Mouse (Mus musculus) frontal cortex, adult 2 months (tissue): Measurements from ENCODE around the gene Leprot. TPM values are rescaled to one million over a fixed set of nuclear protein-coding genes. Genes with fewer than 3 reads are reported as not detected.

Experiments
- DNase-seq, 2 experiments: peaks; one replicate each; pipeline ENCODE4 v3.0.0; 2022; ENCODE audit warnings: low spot score in 1 of 2; ENCODE audit errors: extremely low spot score in 1 of 2
- polyA plus RNA-seq: library from polyadenylated mRNA; depleted of rRNA; stranded (reverse); fragments of >200 nt; gene quantifications from 2 replicates; pipeline ENCODE4 v1.2.3, GENCODE M21; 2012; rRNA removed

Gene Leprot
- polyA plus RNA-seq = 38.8 and 39.0 TPM in 2 replicates

DNA sequence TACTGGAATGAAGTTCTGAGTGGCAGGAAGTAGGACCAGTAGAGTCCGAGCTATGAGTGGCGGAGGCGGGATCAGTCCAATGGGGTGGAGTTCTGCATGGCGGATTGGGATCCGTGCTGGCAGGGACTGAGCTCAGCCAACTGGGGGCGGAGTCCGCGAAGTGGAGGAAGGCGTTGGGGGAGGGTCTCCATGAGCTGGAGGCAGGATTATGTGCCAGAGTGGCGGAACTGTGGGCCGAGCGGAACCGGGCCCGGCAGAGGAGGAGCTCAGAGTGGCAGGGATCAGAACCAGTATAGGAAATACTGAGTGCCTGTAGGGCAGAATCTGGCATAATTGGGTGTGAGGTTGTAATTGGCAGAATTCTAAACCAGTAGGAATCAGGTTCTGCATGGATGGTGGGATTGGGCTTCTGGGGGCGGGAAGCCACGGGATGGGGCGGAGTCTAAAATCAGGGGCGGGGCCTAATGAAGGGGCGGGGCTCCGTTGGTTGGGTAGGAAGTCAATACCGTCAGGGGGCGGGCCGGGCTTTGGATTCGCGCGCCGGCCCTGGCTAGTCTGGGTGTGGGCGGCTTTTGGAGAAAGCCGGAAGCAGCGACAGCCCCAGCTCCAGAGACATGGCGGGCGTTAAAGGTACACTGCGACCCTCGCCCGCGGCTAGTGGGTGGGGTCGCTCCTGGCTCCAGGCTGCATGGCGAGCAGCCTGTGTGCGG lies at the start of gene Leprot:
Leprot (plus strand) TSS at position 523 of the 710 bp plus-strand sequence.
- DNase-seq = peak; percentile 100

DNA sequence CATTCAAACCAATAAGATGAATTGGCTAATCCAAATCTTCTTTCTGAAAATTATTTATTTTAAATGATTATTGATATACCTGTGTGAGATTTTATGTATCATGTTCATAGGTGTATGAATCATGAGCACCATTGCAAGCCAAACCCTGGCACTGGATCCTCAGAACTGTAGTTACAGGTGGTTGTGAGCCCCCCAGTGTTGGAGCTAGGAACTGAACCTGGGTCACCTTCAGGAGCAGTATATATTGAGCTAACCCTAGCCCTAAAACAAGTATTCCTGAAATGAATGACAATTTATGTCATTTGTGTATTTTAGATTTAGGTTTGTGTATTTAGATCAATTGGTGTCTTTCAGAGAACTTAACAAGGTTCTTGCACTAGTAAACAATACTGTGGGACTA lies 45.8 kb upstream of the Leprot start:
- DNase-seq = no peak

DNA sequence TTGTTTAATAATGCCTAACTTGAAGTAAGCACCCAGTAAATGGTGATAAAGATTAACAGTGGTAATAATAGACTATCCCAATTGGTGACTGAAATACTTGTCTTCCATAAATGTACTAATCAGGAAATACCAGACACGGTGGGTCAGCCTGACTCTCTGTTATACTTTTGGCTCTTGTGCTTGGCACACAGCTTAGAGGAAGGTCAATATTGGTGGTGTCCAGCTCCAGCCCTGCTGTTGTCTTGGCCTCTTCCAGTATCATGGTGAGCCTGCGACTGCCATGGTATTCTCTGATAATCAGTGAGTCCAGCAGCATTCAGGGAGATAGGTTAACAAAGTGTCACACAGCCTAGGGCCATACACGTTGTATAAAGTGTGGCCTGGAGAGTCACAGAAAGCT lies 43.9 kb upstream of the Leprot start:
- no peak for DNase-seq

DNA sequence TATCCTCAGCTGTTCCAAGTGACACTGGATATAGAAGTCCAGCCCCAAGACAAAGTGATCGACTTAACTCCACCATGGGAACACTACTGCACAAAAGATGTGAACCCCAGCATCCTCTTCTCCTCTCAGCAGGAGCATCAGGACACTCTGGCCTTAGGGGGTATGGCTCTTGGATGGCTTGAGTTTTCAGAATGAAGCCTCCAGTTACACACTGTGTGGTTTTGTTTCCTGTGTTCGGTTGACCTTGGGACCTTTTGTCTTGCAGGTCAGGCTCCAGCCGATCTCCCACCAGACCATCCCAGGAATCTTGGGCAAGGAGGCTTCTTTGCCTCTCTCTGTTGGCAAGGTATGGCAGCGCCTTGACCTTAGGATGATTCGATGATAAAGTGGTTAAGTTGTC lies 31.0 kb upstream of the Leprot start:
- no peak for DNase-seq

DNA sequence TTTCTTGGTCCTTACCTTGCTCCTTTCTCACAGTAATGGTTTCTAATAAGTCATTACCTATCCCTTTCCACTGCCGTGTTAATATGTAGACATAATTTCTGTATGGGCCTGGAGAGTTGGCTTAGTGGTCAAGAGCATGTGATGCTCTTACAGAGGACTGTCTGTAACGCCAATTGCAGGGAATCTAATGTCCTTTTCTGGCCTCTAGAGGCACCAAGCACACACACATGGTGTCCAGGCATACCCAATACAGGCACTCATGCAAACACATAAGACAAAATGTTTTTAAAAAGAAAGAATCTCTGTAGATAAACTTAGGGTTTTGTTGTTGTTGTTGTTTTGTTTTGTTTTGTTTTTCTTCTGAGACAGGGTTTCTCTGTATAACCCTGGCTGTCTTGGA lies 29.8 kb upstream of the Leprot start:
- DNase-seq = no peak

DNA sequence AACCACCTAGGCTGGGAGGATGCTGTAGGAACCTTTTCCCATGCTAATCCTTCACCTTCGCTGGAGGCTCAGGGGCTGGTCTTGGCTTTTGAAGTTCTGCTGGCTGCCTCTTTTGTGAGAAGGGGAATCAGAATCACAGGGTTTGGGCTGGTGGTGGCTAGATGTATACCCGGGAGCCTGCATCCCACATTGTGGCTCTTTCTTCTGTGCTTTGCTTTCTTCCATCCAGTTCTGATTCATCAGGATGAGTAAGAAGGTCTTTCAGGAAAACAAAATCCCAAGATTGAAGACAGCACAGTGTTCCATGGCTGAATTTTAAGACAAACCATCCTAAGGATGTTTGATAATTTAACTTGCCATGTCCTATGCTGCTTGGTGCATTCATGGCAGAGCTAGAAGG lies 27.3 kb upstream of the Leprot start:
- peak in 1 of 2 experiments; percentile 29 for DNase-seq

DNA sequence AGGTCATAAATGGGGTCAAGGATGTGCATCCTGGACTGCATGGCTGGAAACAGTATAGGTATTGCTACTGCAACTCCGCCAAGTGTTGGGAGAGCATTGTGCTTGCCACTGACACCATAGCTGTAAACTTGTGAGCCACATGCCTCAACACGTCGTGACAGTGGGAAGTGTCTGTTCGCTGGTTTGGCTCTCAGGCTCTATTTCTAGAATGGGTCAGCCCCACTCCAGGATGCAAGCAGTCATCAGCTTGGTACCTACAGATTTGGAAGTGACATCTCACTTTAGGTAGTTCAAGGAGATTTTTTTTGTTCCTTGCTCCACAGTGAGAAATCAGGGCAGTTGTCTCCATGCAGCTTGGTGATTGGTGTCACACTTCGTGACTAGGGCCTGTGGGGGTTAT lies 26.3 kb upstream of the Leprot start:
- peak in 1 of 2 experiments; percentile 34 for DNase-seq

DNA sequence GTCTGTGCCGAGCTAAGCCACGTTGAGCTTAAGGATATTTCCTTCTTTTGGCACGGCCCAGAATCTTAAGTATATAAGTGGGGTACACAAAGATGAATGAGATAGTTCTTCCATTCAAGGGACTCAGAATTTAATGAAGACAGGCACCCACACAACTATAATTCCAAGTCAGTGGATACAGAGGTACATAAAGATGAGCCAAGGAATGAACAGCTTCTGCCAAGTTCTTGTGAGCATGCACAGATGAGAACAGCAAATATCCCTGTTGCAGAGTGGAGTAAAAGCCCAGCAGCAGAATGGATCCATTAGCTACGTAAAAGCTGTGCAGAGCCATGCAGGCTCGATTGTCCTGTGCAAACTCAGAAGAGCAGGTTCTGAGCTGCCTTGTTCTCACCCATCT lies 22.2 kb upstream of the Leprot start:
- DNase-seq = no peak

DNA sequence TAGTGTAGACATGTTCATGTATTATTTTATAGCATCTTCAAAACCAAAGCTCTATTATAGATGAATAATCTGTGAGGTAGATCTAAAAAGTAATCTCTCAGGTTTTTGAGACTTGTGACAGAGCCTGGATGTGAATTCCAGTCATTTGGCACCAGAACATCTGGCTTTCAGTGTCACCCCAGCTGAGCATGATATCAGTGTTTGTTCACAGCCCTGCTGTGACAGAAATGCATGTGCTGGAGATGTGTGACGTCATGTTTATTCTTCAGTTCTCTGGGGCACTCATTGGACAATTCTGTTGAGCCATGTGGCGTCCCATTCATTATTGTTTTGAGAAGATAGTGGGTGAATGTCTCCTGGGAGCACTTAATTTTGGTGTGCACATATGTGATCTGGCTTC lies 11.9 kb upstream of the Leprot start:
- DNase-seq = no peak

DNA sequence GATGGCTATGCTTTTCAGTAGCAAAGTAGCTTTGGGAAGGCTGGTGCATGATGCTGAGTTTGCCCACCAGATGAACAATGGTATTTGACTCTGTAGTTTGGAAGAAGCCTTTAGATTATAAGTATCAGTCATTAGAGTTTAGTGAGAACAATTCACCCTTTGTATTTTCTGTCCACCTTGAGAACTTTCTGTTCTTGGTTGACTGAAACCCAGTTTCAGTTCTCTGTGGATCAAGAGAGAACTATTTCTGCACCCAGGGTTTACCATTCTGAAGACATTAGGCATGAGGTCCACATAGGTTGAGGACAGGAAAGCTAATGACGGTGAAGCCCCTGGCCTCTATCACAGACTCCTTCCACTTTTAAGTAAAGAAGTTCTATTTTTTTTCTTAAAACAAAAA lies 10.0 kb upstream of the Leprot start:
- DNase-seq = no peak

DNA sequence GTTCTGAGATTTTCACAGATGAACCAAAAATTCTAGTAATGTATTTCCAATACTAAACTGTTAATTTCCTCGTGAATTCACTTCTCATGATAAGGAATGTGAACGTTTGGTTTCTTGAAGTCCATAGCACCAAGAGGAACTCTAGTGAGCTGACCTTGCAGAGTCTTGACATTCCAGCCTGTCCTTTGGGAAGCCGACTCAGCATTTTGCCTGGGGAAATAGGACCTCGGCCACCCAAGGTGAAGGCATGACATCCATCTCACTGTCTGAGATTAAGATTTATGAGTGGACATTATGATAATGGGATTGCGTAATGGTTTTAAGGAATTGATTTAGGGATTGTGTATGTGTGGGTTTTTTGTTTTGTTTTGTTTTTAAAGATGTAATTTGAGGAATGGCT lies 6.9 kb upstream of the Leprot start:
- no peak for DNase-seq

DNA sequence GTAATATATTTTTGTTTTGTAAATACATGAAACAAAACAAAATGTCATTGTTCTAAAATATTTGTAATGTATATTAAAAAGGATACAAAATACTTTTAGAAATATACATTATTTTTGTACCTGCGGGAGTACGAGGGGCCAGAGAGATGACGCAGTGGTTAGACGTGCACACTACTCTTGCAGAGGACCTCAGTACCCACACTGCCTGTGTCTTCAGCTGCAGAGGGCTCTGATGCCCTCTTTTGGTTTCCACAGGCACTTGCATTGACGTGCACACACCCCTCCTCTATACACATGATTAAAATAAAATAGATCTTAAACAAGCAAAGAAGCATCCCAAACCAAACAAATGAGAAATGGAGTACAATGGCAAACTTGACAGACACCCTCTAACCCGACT lies 4.8 kb upstream of the Leprot start:
- DNase-seq = no peak

DNA sequence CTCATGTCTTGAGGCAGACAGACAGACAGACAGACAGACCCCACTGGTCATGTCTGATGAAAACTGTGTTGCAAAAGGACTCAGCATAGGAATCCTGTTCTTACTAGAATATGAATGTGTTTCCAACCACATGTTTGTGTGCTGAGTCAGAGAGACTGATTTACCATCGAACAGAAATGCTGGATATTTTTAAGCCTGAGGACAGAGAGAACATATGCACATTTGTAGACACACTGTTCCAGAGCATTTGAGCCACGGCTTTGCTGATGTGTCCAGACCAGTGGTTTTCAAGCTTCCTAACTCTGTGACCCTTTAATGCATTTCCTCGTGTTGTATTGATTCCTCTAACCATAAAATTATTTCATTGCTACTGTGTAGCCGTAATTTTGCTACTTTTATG lies 4.3 kb upstream of the Leprot start:
- DNase-seq = peak; percentile 44 to 60

DNA sequence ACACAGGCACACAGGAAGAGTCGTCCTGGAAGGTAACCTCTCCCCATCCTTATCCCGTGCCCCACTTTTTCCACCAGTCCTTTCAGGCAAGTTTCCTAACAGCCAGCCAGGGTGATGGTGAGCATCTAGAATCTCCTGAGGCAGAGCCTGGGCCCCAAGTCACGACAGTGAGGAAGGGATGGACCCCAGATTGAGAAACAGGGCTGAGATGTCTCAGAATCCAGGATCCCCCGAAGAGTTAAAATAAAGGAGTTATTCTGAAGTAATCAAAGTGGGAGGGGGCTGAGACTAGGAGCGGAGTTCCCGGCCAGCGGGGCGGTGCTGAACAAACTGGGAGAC lies 692 bp upstream of the Leprot start:
- no peak for DNase-seq

DNA sequence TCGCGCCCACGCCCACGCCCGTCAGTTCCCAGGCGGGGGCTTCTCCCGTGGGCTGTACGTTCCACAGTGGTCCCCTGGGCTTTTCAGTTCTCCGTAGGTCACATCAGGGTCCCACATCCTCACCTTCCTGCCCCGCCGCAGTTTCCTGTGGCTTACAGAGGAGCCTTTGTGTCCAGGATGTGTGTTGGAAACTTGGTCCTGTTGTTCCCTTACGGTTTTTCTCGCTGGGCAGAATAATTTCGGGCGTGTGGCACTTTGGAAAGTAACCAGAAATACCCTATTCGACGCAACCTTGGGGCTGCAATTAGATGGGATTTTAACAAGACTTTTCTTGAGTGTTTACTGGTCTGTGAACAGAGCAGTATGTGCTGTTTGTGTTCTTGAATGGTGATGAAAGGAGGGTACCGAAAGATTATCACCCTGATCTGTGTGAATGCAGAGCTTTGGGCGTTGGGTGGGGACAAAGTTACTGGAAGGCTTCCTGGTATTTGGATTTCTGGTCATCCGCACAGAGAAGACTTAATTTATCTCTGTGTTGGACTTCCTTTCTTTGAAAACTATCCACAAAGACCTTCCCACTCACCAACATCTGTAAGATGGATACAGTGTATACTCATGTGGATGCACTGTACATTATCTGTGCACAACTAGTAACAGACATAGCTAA lies 591 bp downstream of the Leprot start:
- no peak for DNase-seq

DNA sequence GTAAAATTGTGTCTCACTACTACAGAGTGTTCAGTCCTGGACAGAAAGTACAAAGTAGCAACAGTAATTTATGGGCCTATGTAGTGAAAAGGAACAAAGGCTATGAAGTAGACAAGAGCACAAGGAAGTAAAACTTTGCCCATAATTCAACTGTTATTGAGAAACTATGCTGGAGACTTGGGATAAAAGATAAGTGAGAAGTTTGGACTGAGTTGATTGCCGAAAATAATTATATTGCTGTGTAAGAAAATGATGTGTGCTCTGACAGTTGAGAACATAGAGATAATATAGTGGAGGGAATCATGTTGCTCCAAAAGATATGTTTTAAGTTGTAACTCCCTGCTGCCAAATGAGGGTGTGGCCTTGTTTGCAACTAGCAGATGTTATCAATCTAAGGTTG lies 1.2 kb downstream of the Leprot start:
- DNase-seq = no peak

DNA sequence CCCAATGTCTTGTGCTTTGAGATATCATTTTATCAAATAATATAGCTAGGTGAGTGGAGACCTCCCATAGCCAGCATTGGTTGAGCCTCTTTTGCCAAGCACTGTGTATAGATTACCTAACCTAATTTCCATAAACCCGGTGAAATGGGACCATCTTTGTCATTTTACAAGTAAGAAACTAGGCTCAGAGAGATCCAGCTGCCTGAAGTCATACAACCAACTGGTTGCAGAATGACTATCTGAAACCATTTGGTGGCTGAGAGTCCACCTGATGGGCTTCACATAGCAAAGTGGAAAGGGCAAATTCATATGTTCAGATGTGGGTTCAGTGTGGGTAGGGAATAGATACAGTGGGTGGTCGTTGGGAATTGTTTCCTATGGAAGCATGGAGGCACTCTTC lies 3.4 kb downstream of the Leprot start:
- DNase-seq = no peak

DNA sequence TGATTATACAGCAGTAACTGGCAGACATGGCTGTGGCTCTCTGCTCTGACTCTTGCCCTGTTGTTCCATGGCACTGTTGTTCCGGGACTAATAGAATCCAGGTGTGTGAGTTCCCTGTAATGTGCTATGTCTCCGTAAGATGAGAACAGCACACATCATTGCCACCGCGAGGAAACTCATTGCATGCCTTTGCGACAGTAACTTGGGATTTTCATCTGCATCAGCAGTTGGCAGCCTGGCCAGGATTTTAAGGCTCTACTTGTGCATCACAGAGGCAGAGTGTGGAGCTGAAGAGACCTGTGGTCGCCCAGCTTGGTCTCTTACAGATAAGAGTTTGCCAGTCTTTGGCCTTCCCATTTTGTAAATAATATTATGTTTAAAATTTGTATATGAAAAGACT lies 6.7 kb downstream of the Leprot start:
- no peak for DNase-seq

DNA sequence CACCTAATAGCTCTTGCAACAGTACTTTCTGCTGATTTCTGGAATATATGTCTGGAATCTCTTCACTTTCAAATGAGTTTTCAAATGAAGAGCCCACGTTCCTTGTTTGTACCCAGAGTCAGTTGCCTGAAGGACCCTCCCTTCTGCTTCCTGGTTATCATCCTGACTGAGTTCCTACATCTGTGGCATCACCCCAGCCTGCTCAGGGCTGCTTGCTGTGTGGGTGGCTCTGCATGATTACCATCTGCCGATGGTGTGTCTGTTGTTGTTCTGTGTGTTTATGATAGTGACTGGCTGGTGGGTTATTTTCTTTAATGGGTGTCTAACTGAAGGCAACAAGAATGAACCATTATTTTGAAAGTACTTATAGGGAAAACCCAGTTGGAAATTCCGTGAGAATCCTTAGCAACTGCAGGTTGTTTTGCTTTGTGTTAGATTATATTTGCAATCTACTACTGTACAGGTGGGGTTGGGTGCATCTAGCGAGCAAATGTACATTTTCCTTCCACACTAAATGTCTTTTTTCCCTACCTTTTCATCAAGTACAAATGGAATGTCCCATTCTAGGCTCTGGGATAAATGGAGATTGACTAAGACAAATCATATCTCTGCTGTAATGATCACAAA lies 7.4 kb downstream of the Leprot start:
- DNase-seq = no peak

DNA sequence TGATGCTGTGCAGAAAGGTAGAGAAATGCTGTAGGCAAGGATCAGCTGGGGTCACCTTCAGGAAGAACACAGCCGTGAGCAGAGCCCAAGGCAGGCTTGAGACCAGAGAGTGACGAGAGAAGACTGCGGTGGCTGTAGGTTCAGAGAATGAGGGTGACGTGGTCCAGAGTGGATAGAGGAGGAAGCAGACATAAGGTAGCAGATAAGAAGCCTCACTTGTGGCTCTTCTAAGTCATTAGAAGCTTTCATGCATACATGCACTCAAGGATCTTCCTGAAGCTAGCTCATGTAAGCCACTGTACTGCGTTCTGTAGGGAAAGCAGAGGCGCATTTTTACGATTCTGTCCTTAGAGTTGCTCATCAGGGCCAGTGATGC lies 7.9 kb downstream of the Leprot start:
- DNase-seq = no peak

DNA sequence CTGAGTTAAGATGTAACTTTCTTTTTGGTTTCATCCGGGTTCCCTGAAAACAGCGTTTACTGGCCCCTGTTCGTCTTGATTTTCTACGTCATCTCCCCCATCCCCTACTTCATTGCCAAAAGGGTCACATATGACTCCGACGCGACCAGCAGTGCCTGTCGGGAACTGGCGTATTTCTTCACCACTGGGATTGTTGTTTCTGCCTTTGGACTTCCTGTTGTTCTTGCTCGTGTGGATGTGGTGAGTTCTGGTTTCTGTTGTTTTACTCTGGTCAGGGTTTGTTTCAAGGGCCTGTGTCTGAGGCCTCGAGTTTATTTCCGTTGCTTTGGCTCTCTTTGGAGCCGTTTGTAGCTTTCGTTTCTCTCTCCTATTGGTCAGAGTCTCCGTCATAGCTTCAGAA lies 8.5 kb downstream of the Leprot start:
- DNase-seq = no peak

DNA sequence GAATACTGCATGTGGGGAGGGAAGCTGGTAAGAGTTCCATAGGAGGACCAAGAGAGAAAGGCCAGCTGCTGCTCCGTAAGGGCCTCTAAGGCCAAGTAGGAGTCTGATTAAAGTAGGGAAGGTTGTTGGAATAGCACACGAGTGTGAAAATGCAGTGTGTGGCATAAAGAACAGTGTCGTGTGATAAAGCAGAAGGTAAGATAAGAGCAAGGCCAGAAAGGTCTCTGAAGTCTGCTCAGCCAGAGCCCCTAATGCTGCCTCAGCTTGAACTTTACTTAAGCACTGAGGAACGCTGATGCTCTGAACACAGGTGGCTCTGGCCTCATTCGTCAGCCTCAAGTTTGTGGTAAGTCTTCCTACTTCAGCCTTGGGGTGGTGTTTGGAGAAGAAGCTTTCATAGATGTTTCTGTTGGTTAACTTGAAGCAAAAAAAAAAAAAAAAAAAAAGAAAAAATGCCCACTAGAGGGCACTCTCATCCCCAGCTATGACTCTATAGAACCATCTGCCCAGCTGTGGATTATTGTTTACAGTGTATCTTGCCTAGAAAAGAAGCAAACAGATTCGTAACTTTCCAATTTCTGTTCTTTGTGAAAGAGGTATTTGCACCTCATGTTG lies 9.5 kb downstream of the Leprot start:
- no peak for DNase-seq
